Mouse (Mus musculus) embryo, embryonic 10 days (tissue): ENCODE results near the gene Gm3415.
"Not testable (repeated sequence)": the region's sequence is repeated elsewhere in the genome, so short reads cannot be mapped to it uniquely, and the experiment has no call there.

Source experiments
- DNase-seq: peaks from one replicate; pipeline ENCODE4 v3.0.0-alpha.2; 2015; ENCODE audit warnings: low spot score

Gene Gm3415

GRCm38 (mm10) chr5:146599216-146599615 lies 43.3 kb downstream of the Gm3415 start:
- not testable (repeated sequence) for DNase-seq

GRCm38 (mm10) chr5:146599970-146600369 lies 44.0 kb downstream of the Gm3415 start:
- no peak for DNase-seq

DNA sequence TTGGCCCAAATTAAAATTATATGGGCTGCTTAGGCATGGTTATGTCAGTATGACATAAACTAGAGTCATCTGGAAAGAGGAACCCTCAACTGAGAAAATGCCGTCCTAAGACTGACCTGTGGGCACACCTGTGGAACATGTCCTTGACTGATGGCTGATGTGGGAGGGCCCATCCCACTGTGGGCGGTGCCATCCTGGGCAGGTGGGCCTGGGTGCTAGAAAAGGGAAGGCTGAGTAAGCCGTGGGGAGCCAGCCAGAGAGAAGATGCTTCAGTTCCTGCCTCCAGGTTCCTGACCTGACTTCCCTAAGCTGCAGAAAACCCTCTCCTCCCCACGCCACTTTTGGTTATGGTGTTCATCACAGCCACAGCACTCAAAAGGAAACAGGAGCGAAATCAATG lies 50.3 kb downstream of the Gm3415 start:
- DNase-seq, result no peak

DNA sequence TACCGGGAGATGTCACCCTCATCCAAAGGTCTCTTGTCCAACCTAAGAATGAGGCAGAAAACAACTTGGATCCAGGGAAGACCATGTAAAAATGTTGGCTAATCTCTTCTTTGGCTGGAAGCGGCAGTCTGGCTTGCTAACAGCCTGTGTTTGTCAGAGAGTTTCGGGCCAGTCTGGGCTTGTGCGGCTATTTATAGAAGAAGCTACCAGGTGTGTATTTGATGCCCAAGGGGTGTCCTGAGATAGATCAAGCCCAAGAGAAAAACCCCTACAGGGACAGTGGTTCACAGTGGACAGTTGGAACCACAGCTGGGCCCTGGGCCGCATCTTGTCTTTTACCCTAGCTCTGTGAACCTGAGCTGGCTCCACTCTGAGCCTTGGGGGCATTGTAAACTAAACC lies 51.0 kb downstream of the Gm3415 start:
- no peak for DNase-seq

GRCm38 (mm10) chr5:146607816-146608215 lies 51.9 kb downstream of the Gm3415 start:
- no peak for DNase-seq
